Mouse (Mus musculus): ENCODE measurements around the gene Bud13. TPM values are rescaled to one million over a fixed set of nuclear protein-coding genes. Genes with fewer than 3 reads are reported as not detected.

Gene Bud13
- polyA plus RNA-seq, 1 experiment from 2014 or later = 22.5 TPM

GRCm38 (mm10) chr9:46345887-46346665, 63.3 kb downstream of the Bud13 start:
- no peak for ATAC-seq (ENCODE audit: low FRiP score)
- Histone ChIP-seq H3K27me3 (0 out of 2 replicates have a peak, but pooled peaks cover 2% of the 10 kb centered on the region), H3K9me3 (replicated peaks) (no peaks in the 10 kb centered on the region), H3K27ac (no peak overlapping the region), H3K4me1 (peaks cover 11% of the 10 kb centered on the region; the same call in 1 of the 2 replicates), H3K4me2 (replicated peaks) (no peak overlapping the region), H3K36me3 (no peaks in the 10 kb centered on the region), H3K9ac (no peak overlapping the region), H3K4me3 (no peak overlapping the region)
- 87% methylated on average over 4 of the region's 4 CpGs for WGBS

Other genes with a start within 250 kb of the Bud13 start
- gene Apoa1, start 54.4 kb upstream of the Bud13 start, polyA plus RNA-seq (2016; fragmentation: Nextera tagmentation; extraction: Ambion mirVana) = 1.7 and 1.8 TPM in 2 replicates
- gene Apoc3, start 47.4 kb upstream of the Bud13 start, polyA plus RNA-seq (2016; fragmentation: Nextera tagmentation; extraction: Ambion mirVana) = not detected in 2 replicates
- not detected in 2 replicates for gene Apoa4, start 42.3 kb upstream of the Bud13 start, polyA plus RNA-seq (2016; fragmentation: Nextera tagmentation; extraction: Ambion mirVana)
- 0.19 TPM in 1 of 2 replicates, not detected in the other for gene Apoa5, start 14.4 kb upstream of the Bud13 start, polyA plus RNA-seq (2016; fragmentation: Nextera tagmentation; extraction: Ambion mirVana)
- gene Zpr1, start 9.9 kb upstream of the Bud13 start, polyA plus RNA-seq (2016; fragmentation: Nextera tagmentation; extraction: Ambion mirVana) = 55.0 and 59.8 TPM in 2 replicates
- gene 4931429L15Rik, start 37.0 kb downstream of the Bud13 start, polyA plus RNA-seq (2016; fragmentation: Nextera tagmentation; extraction: Ambion mirVana) = not detected in 2 replicates